ENCODE assay signal across 12 mouse cellular contexts in the genomic region with DNA sequence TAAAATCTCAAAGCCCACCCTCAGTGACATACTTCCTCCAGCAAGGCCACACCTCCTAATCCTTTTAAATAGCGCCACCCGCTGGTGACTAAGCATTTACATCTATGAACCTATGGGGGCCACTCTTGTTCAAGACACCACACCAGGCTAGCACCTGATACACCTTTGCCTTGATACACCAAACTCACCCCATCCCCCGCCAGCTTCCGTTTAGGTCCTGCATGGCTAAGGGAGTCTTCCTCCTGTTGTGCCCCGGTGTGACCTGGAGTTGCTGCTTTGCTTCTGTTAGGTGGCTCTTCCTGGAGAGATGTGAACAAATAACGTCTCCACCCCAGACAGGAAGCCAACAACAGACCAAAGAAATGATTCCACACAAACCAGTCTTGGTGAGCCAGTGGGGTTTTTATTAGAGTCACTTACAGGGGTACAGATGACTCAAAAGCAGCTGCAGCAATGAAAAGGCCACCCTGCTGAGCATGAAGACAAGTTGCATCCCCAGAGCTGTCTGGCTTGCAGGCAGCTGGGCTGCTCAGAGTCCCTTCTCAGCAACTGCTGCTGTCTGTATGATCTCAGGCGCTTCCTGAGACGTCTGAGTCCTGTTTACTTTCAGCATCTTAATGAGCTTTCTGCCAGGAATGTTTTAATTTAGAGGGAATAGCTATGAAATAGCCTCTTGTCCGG. TPM values are rescaled to one million over a fixed set of nuclear protein-coding genes. Genes with fewer than 3 reads are reported as not detected.
DNase-seq lines count a peak whose midpoint lies in the region; ATAC-seq and TF ChIP-seq lines count a peak whose summit lies in the region.
"Had no signal": no experiment of that assay in that cellular context is flagged by ENCODE, and none has a peak within 500 bp of the region (broad histone marks: within the 10 kb centered on the region; RNA-seq: fewer than 3 reads in every experiment).

No protein-coding gene starts in this region.

- peak overlapping the region; percentile 20; the same call in 1 of the 2 replicates for H3K27ac ChIP-seq in hindbrain, embryonic 13.5 days
- H3K27ac ChIP-seq in hindbrain, embryonic 11.5 days (ENCODE audit: low read depth, low read length): no peak overlapping the region
- H3K27ac ChIP-seq in thymus, adult 2 months (ENCODE audit: control insufficient read depth, insufficient read depth, low read length): no peak overlapping the region
- H3K27ac ChIP-seq in limb, embryonic 12.5 days: peak overlapping the region; percentile 13; the same call in 1 of the 2 replicates

- H3K9me3 ChIP-seq in hindbrain, embryonic 13.5 days: 0 out of 2 replicates have a peak, but pooled peaks cover 2% of the 10 kb centered on the region
- H3K9me3 ChIP-seq in hindbrain, embryonic 11.5 days (ENCODE audit: control insufficient read depth, low read length): no peaks in the 10 kb centered on the region; the same call in 1 of the 2 replicates
- peaks cover 8% of the 10 kb centered on the region; the same call in 1 of the 2 replicates for H3K9me3 ChIP-seq in limb, embryonic 12.5 days

- H3K9ac ChIP-seq in hindbrain, embryonic 13.5 days: no peak overlapping the region; the same call in 1 of the 2 replicates
- H3K9ac ChIP-seq in hindbrain, embryonic 11.5 days (ENCODE audit: low read depth, low read length): no peak overlapping the region
- no peak overlapping the region for H3K9ac ChIP-seq in limb, embryonic 12.5 days (replicated peaks)
- H3K9ac ChIP-seq: liver, postnatal 0 days had no signal

- TF ChIP-seq CTCF in thymus, adult 2 months (IDR thresholded peaks at IDR 0.05; ENCODE audit: borderline replicate concordance, control insufficient read depth, extremely low read depth, insufficient read depth, low read length, poor library complexity): no peak

- 54% methylated on average over 9 of the region's 9 CpGs for WGBS in hindbrain, embryonic 13.5 days
- WGBS in hindbrain, embryonic 11.5 days: 58% methylated on average over 9 of the region's 9 CpGs
- 53% methylated on average over 9 of the region's 9 CpGs for WGBS in thymus, adult 2 months
- WGBS in limb, embryonic 12.5 days: 54% methylated on average over 9 of the region's 9 CpGs

- no peak for TF ChIP-seq POLR2A in thymus, adult 2 months (IDR thresholded peaks at IDR 0.05; ENCODE audit: control insufficient read depth, extremely low read depth, insufficient read depth, low read length, poor library complexity)

- H3K27me3 ChIP-seq in hindbrain, embryonic 13.5 days: no peaks in the 10 kb centered on the region
- no peaks in the 10 kb centered on the region for H3K27me3 ChIP-seq in hindbrain, embryonic 11.5 days (ENCODE audit: control insufficient read depth, insufficient read depth, low read length)
- no peaks in the 10 kb centered on the region for H3K27me3 ChIP-seq in thymus, adult 2 months (ENCODE audit: control insufficient read depth, insufficient read depth, low read length)
- H3K27me3 ChIP-seq in limb, embryonic 12.5 days: no peaks in the 10 kb centered on the region

- no peaks in the 10 kb centered on the region for H3K36me3 ChIP-seq in hindbrain, embryonic 13.5 days
- no peaks in the 10 kb centered on the region for H3K36me3 ChIP-seq in hindbrain, embryonic 11.5 days (ENCODE audit: control insufficient read depth, insufficient read depth, low read length)
- H3K36me3 ChIP-seq in thymus, adult 2 months (ENCODE audit: control insufficient read depth, insufficient read depth, low read length): no peaks in the 10 kb centered on the region
- H3K36me3 ChIP-seq in limb, embryonic 12.5 days: no peaks in the 10 kb centered on the region

- DNase-seq in hindbrain, embryonic 11.5 days (ENCODE audit: low spot score): no peak
- DNase-seq in thymus, adult 2 months: peak; percentile 4
- DNase-seq in thymus, adult 18-20 months: no peak
- DNase-seq in thymus, postnatal 25 days: peak; percentile 17
- DNase-seq in kidney, adult 11 months: no peak
- DNase-seq in cerebellum, postnatal 25 days: no peak
- DNase-seq: cerebellum, adult 11-12 months; layer of hippocampus, adult 9-11 months; liver, postnatal 0 days had no signal

- H3K4me3 ChIP-seq in hindbrain, embryonic 13.5 days: no peak overlapping the region
- no peak overlapping the region for H3K4me3 ChIP-seq in hindbrain, embryonic 11.5 days (ENCODE audit: low read depth, low read length)
- no peak overlapping the region for H3K4me3 ChIP-seq in thymus, adult 2 months (ENCODE audit: control insufficient read depth, insufficient read depth, low read length)
- H3K4me3 ChIP-seq in limb, embryonic 12.5 days (replicated peaks): no peak overlapping the region

- ATAC-seq in hindbrain, embryonic 13.5 days (ENCODE audit: low FRiP score): no peak
- ATAC-seq in hindbrain, embryonic 11.5 days (ENCODE audit: low FRiP score): no peak
- ATAC-seq in limb, embryonic 12.5 days (ENCODE audit: insufficient number of reproducible peaks, insufficient read depth, low FRiP score, low TSS enrichment, low read depth): no peak
- ATAC-seq: liver, postnatal 0 days had no signal

- H3K4me2 ChIP-seq in hindbrain, embryonic 13.5 days: no peak overlapping the region
- no peak overlapping the region for H3K4me2 ChIP-seq in hindbrain, embryonic 11.5 days (replicated peaks; ENCODE audit: low read depth, low read length)
- H3K4me2 ChIP-seq in limb, embryonic 12.5 days: no peak overlapping the region

- peaks cover 9% of the 10 kb centered on the region for H3K4me1 ChIP-seq in hindbrain, embryonic 13.5 days (replicated peaks)
- H3K4me1 ChIP-seq in hindbrain, embryonic 11.5 days (replicated peaks; ENCODE audit: control insufficient read depth, insufficient read depth, low read length): no peaks in the 10 kb centered on the region
- H3K4me1 ChIP-seq in thymus, adult 2 months (replicated peaks; ENCODE audit: control insufficient read depth, insufficient read depth, low read length): peaks cover 14% of the 10 kb centered on the region
- H3K4me1 ChIP-seq in limb, embryonic 12.5 days (replicated peaks): peaks cover 9% of the 10 kb centered on the region; the same call in 1 of the 2 replicates

RNA-seq across cellular contexts. Expression of a gene that starts 26.0 kb away (rescaled TPM):
- not detected in 2 replicates for polyA plus RNA-seq in hindbrain, embryonic 13.5 days (2015; fragmentation: Nextera tagmentation; extraction: Ambion mirVana)
- polyA plus RNA-seq in hindbrain, embryonic 11.5 days (2014; fragmentation: Nextera tagmentation; extraction: Ambion mirVana): not detected in 2 replicates
- 0.07 TPM in 1 of 2 replicates, not detected in the other for polyA plus RNA-seq in thymus, adult 2 months (2012; rRNA removed)
- polyA plus RNA-seq in limb, embryonic 12.5 days (2016; fragmentation: Nextera tagmentation; extraction: Ambion mirVana): not detected in 2 replicates
- polyA plus RNA-seq: heart, embryonic 14.5 days; liver, postnatal 0 days had no signal

Comparison
In these comparisons a context has a peak if more than half of its experiments do, and no peak if none do; other contexts are left out.
1. H3K27ac ChIP-seq: peak in hindbrain, embryonic 13.5 days (single experiment) and limb, embryonic 12.5 days (single experiment); none in hindbrain, embryonic 11.5 days (single experiment) and thymus, adult 2 months (single experiment).
2. DNase-seq: peak in thymus, adult 2 months (single experiment) and thymus, postnatal 25 days (single experiment); none in hindbrain, embryonic 11.5 days (single experiment), thymus, adult 18-20 months (0 of 2), kidney, adult 11 months (single experiment) and cerebellum, postnatal 25 days (0 of 2).